Mouse (Mus musculus) adrenal gland, adult 2 months (tissue): ENCODE measurements around the gene B4galt3. TPM values are rescaled to one million over a fixed set of nuclear protein-coding genes. Genes with fewer than 3 reads are reported as not detected.
A peak's percentile ranks its signal among the peaks of the same experiment; 100 is the strongest.

ENCODE experiments used
- DNase-seq: peaks from one replicate; pipeline ENCODE4 v3.0.0; 2021
- long read RNA-seq: library from polyadenylated mRNA; stranded (forward); transcript quantifications from one replicate; pipeline ENCODE4 v2.0.0, GENCODE M21; 2021
- polyA plus RNA-seq: library from polyadenylated mRNA; depleted of rRNA; stranded (reverse); fragments of >200 nt; gene quantifications from 2 replicates; pipeline ENCODE4 v1.2.3, GENCODE M21; 2012; rRNA removed
- total RNA-seq, 2 experiments: library from RNA; stranded (reverse); gene quantifications; 2 replicates each; pipeline ENCODE4 v1.2.3; 2021

B4galt3 gene
- total RNA-seq = 10 to 100 TPM; 30.3 to 33.4 TPM
- polyA plus RNA-seq = 53.0 and 56.7 TPM in 2 replicates
- long read RNA-seq, transcript B4galt3-201 (8 exons, 1,998 nt) = major isoform, 12 of 23 reads
- long read RNA-seq, partial matches to known transcripts = 5 of 23 reads
- long read RNA-seq, other reads (novel, unspliced or antisense) = 6 of 23 reads

DNA sequence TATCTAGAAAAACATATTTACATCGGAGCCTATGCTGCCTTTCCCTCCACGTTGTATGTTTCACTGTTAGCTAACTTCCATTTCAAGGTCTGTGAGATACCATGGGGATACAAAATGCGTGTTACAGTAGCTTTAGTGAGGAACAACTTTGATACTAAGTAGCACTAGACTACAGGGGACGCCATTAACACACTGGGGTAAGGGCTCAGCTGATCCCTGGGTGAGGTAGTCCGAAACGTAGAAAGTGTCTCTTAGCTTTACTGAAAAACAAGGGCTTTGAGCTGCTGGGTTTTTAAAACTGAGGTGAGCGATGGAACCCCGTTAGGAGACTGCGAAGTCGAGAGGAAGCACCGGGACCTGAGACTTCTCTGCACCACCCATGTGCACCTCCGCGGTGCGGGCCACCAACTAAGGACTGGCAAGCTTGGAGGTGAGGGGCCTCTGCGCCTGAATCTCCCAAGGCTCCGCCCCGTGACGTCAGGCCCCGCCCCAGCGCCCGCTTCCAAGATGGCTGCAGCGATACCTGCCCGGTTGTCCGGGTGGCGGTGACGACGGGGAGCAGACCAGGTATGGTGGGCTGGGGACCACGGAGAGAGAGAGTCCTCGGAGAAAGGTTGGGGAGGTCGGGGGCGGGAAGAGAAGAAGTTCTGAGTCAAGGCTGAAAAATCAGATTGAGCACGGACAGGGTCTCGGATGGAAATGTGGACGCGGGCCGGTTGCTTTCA, at the start of gene B4galt3:
TSS of gene B4galt3 (plus strand) at position 481 of the 725 bp plus-strand sequence.
- DNase-seq = peak; percentile 97

DNA sequence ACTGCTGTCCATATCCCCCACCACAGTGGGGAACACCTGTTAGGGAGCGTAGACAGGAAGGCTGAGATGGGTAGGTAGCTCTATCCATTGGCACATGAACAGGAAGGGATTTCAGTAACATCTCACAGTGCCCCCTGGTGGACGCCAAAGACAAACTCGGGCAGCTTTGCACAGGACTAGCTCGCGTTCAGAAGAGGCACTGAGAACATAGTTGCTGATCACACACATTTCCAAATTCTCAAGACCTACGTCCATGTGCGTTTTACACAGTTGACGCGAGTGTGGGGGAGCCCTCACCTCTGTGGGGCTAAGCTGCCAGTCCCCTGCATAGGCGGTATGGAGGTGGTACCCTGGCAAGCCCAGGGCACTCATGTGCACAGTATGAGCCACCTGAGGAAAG, 49.3 kb upstream of the B4galt3 start:
- peak; percentile 85 for DNase-seq

- peak; percentile 52 for DNase-seq
These were observed 48.6 kb upstream of the B4galt3 start for GRCm38 (mm10) chr1:171221281-171222193.

DNA sequence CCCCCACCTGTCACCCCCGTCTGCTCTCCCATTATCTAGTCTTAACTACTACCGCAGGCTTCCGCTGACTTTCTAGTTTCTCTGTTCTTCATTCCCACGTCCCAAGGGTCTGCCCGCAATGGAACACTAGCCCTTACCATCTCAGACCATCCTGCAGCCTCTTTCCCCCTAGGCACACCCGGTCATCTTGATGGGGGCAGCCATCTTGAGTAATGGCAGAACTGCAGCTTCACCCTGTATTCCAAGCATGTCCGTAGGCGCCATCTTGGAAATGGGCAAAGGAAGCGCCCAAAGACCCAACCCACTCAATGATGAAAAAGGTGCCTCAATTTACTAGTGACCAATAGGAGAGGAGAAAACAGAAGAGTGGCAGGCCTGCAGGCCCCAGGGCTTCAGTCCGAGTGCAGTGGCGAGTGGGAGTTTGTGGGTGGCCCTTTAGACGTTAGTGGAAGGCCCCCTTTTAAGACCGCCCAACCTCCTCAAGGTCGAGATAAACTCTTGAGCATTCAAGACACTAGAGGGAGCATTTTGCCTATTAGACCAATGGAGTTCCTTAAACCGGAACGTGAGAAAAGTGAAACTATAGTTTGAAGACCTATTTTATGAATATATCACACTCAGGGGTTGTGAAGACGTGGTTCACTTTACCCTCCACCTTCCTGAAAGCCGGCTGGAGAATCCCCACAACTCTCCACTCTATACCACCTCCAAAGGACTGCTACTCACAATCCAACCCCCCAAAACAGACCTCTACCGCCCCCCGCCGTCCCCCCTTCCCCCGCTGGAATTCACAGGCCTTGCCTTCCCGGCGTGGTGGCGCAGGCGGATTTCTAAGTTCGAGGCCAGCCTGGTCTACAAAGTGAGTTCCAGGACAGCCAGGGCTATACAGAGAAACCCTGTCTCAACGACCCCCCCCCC, 47.6 kb upstream of the B4galt3 start, which contains the start of gene Tomm40l:
TSS of gene Tomm40l (minus strand) at position 277 of the 918 bp plus-strand sequence.
- DNase-seq = peak; percentile 96

DNA sequence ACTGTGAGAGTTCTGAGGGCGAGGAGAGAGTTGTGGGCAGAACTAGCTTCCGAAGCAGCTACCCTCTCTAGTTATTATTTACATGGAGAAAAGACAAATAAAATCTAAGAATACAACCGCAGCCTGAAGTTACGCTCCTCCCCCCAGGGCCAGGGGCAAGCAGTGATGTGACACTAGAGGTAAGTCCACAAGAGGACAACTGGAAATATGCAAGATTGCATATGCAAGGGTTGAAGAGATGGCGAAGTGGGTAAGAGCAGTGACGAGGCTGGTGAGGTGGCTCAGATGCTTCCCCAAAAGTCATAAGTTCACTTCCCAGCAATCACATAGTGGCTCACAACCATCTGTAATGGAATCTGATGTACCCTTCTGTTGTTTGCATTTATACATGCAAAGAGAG, 47.0 kb upstream of the B4galt3 start:
- no peak for DNase-seq

DNA sequence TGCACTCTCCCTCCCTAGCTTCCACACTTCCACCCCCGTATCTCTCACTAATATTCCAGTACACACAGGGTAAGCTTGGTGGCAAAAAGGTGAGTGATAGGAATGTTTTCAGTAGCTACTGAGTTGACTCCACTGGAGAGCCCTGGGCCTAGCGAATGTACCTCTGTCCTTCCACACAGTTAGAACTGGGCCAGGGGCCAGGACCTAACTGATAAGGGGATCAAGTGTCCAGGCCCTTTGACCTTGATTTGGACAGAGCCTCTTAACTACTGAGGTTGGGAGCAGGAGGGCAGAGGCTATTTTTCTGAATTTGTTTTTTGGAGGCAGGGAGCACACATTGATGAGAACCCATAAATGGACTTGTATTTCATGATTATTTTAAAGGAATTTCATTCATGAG, 46.3 kb upstream of the B4galt3 start:
- peak; percentile 86 for DNase-seq

DNA sequence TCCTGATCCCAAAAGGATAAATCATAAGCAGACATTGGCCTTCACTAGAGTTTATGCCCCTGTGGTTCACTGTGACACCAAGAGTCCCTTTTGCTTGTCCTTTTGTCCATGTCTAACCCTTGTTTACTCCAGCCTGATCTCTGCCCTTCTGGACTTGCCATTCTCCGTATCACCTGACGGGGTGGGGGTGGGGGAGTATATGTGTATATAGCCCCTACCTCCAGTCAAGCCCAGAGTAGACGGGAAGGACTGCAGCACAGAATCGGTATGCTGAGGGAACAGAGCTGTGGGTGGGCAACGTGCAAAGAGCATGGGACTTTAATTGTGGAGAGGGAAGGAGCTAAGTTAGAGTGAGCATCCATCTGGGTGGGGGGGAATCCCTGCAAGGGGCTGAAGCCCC, 45.3 kb upstream of the B4galt3 start, which contains the start of gene Apoa2:
TSS of gene Apoa2 (plus strand) at position 198 of the 400 bp plus-strand sequence.
- no peak for DNase-seq

DNA sequence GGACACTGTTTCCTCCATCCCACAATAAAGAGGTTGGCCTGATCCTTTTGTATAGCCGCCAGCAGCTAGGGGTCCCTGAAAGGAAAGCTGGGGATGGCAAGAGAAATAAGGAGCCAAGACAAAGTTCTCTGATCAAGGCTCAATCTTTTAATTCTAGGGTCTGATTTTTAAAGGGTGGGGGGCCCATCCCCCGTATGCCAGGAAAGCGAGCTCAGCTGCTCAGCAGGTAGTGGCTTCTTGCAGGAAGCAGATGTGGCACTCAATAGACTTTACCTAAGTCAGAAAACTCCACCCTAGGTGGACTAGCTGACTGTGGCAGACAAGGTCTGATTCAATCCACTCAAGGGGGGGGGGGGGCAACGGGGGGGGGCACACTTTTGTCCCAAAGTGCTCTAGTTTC, 43.3 kb upstream of the B4galt3 start:
- DNase-seq = no peak

DNA sequence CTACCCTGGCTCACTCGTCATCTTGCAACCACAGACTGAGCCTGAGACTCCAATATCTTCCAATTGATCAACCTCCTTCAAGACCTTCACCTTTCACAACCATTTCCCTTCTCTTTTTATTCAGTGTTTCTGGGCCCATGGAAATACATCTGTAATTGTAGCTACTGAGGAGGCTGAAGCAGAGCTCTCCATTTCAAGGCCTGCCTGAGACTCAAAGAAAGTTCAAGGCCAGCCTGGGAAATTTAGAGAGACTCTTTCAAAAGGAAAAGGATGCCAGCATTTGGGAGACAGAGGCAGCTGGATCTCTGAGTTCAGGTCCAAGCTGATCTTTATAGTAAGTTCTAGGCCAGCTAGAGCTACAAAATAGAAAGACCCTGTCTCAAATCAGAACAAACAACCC, 42.2 kb upstream of the B4galt3 start:
- DNase-seq = peak; percentile 65

DNA sequence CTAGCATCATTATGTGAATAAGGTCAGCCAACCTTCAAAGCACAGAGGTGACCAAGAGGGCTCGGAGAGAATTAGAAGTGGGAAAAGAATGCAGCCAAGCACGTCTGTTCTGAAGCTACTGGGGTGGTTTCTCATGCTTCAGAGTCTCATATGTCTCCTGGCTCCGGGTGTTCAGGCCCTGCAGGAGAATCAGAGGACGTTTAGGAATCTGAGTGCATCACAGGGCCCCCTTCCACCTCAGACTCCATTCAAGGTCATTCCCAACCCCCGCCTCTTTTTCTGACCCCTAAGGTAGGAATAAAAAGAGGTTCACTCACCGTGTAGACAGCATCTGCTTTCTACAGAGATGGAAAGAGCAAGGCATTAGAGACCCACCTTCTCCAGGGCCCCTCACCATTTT, 40.4 kb upstream of the B4galt3 start:
- DNase-seq = no peak

GRCm38 (mm10) chr1:171230215-171230614, 39.9 kb upstream of the B4galt3 start:
- no peak for DNase-seq

DNA sequence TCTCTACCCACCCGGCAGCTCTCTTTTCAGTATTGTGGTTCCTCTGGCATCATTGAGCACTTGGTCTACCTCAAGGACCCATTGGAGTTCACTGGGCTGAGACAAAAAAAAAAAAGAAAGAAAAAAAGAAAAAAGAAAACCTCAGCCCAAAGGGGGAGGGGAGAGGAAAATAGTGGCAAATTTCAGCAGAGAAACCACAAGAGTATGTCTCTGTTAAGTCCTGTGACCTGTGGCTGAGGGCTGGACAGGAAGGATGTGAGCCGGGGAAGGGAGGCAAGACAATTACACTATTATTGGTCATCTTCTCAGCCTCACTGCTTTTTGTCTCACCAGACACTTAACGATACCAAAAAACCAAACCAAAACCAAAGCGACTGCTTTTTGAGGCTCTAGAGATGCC, 38.3 kb upstream of the B4galt3 start:
- DNase-seq = no peak

GRCm38 (mm10) chr1:171232348-171232747, 37.8 kb upstream of the B4galt3 start:
- peak; percentile 45 for DNase-seq

DNA sequence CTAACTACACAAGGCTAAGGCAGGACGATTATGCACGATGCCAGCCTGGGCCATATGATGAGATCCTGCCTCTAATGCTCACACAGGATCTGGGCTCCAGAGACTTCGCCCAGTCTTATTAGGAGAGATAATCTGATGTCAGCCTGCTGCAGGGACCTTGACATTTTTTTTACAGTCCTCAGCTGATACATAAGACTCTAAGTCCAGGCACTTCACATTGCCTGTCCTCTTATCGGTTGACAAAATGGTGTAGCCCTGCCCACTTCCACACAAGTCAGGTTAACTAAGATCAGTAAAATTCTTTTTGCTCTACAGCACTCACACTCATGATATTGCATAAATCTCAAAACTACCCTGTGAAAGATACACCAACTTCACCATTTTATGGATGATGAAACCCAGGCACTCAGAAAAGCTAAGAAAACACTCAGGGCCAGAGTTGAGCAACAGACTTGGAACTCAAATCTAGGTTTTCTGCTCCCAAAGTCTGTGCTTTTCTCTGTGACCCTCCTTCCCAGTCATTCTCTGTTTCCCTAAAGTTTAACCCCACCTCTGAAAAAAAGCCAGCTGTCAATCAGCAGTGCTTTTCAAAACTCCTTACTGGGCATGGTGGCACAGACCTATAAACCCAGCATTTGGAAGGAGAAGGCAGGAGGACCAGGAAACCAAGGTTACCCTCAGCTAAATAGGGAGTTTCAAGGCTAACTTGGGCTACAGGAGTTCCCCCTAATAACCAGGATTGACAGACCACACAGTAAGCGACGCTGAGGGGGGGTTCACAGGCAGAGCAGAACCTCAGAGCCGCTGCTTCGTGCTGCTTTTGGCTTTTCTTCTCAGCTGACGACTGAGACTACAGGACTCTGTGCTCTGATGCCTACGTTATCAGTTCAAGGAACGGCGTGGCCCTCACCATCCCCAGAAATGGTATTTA, 37.1 kb upstream of the B4galt3 start:
- peak; percentile 70 for DNase-seq

- no peak for DNase-seq
These were observed 36.0 kb upstream of the B4galt3 start, which contains the start of gene Fcer1g for GRCm38 (mm10) chr1:171234126-171234525. Fcer1g (minus strand) TSS chr1:171234365.

GRCm38 (mm10) chr1:171234538-171234937, 35.6 kb upstream of the B4galt3 start:
- no peak for DNase-seq

DNA sequence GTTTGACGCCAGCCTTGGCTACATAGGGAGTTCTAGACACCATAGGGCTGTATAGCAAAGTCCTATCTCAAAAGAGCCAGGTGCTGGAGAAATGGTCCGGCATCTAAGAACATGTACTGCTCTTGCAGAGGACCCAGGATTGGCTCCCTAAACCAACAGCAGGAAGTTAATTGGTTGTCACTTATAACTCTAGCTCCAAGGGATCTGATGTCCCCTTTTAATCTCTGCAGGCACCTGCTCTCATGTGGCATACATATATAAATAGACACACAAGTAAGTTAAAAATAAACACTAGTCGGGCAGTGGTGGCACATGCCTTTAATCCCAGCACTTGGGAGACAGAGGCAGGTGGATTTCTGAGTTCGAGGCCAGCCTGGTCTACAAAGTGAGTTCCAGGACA, 34.3 kb upstream of the B4galt3 start:
- DNase-seq = no peak

DNA sequence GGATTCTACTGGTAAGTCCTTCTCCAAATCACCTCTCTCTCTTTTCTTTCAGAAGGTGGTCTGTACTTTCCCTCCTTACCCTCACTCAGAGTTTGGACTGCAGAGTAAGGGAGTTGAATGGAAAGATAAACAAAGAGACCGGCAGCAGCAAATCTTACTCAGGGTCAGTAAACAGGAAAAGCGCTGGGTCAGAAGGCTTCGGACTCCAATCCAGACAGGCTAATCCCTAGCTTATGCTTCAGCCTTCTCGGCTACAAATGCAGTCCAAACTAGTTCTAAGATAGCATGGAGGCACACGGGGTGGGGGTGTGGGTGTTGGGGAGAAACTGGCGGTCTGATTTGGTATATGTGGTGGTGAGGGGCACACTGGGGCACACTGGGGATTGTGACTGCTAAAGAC, 32.7 kb upstream of the B4galt3 start:
- DNase-seq = no peak

DNA sequence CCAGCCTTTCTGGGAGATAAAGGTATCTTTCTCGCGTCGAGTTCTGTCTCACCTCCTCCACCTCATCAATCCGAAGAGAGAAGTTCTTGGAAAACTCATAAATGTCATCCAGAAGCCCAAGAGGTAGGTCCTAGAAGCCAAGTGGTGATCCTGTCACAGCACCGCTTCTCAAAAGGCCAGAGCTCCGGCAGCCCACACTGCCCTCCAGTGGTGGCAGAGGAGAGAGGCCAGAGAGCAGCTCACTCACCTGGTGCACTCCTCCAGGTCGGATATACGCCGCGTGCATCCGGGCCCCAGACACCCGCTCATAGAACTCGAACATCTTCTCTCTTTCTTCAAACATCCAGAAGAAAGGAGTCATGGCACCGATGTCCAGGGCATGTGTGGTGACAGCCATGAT, 31.7 kb upstream of the B4galt3 start:
- peak; percentile 83 for DNase-seq
